Mouse (Mus musculus): ENCODE results near the gene Myo1c. TPM values are rescaled to one million over a fixed set of nuclear protein-coding genes. Genes with fewer than 3 reads are reported as not detected.

Myo1c gene
- 16.6 and 17.6 TPM in 2 replicates for polyA plus RNA-seq (2016; fragmentation: Nextera tagmentation; extraction: Ambion mirVana)

GRCm38 (mm10) chr11:75650311-75650710, at the start of gene Myo1c:
TSS of gene Myo1c (plus strand) at chr11:75650504.
- no peak for DNase-seq (ENCODE audit: extremely low spot score, low spot score)
- Histone ChIP-seq H3K27ac (peak within 1 kb of the TSS; percentile 88), H3K4me3 (peak within 1 kb of the TSS; percentile 64), H3K4me1 (peaks cover 49% of the 10 kb centered on the region), H3K27me3 (ENCODE audit: poor library complexity, severe bottlenecking) (peaks cover 43% of the 10 kb centered on the region), H3K9me3 (no peaks in the 10 kb centered on the region), H3K36me3 (replicated peaks) (no peaks in the 10 kb centered on the region)
- WGBS = 68% methylated on average over 7 of the region's 7 CpGs

- WGBS = 92% methylated on average over 5 of the region's 5 CpGs
- H3K27me3 ChIP-seq (ENCODE audit: poor library complexity, severe bottlenecking) = no peaks in the 10 kb centered on the region
- no peak overlapping the region for H3K4me3 ChIP-seq
- no peak for DNase-seq (ENCODE audit: extremely low spot score, low spot score)
- no peaks in the 10 kb centered on the region for H3K4me1 ChIP-seq
- H3K36me3 ChIP-seq (replicated peaks) = peaks cover 92% of the 10 kb centered on the region
- no peak overlapping the region for H3K27ac ChIP-seq
- no peaks in the 10 kb centered on the region for H3K9me3 ChIP-seq
Observed at GRCm38 (mm10) chr11:75604826-75605225, 45.5 kb upstream of the Myo1c start.

GRCm38 (mm10) chr11:75605318-75605717, 45.0 kb upstream of the Myo1c start:
- no peaks in the 10 kb centered on the region for H3K4me1 ChIP-seq
- H3K4me3 ChIP-seq = no peak overlapping the region
- H3K9me3 ChIP-seq = no peaks in the 10 kb centered on the region
- H3K27me3 ChIP-seq (ENCODE audit: poor library complexity, severe bottlenecking) = no peaks in the 10 kb centered on the region
- no peak overlapping the region for H3K27ac ChIP-seq
- no peak for DNase-seq (ENCODE audit: extremely low spot score, low spot score)
- WGBS = 92% methylated on average over 1 of the region's 1 CpGs
- H3K36me3 ChIP-seq (replicated peaks) = peaks cover 92% of the 10 kb centered on the region

GRCm38 (mm10) chr11:75608776-75609175, 41.5 kb upstream of the Myo1c start:
- Histone ChIP-seq H3K9me3 (no peaks in the 10 kb centered on the region), H3K4me1 (no peaks in the 10 kb centered on the region), H3K4me3 (no peak overlapping the region), H3K27me3 (ENCODE audit: poor library complexity, severe bottlenecking) (no peaks in the 10 kb centered on the region), H3K36me3 (replicated peaks) (peaks cover 93% of the 10 kb centered on the region), H3K27ac (no peak overlapping the region)
- WGBS = 93% methylated on average over 5 of the region's 5 CpGs
- no peak for DNase-seq (ENCODE audit: extremely low spot score, low spot score)

- Histone ChIP-seq H3K27ac (no peak overlapping the region), H3K4me3 (no peak overlapping the region), H3K4me1 (no peaks in the 10 kb centered on the region), H3K27me3 (ENCODE audit: poor library complexity, severe bottlenecking) (no peaks in the 10 kb centered on the region), H3K9me3 (no peaks in the 10 kb centered on the region), H3K36me3 (replicated peaks) (peaks cover 95% of the 10 kb centered on the region)
- 85% methylated on average over 2 of the region's 2 CpGs for WGBS
- no peak for DNase-seq (ENCODE audit: extremely low spot score, low spot score)
Observed at GRCm38 (mm10) chr11:75610021-75610420, 40.3 kb upstream of the Myo1c start.

- WGBS = 95% methylated on average over 1 of the region's 1 CpGs
- DNase-seq (ENCODE audit: extremely low spot score, low spot score) = no peak
Observed at GRCm38 (mm10) chr11:75614769-75615168, 35.5 kb upstream of the Myo1c start.

GRCm38 (mm10) chr11:75615556-75615955, 34.7 kb upstream of the Myo1c start:
- Histone ChIP-seq H3K27me3 (ENCODE audit: poor library complexity, severe bottlenecking) (no peaks in the 10 kb centered on the region), H3K36me3 (replicated peaks) (peaks cover 90% of the 10 kb centered on the region), H3K4me1 (no peaks in the 10 kb centered on the region), H3K9me3 (no peaks in the 10 kb centered on the region), H3K27ac (no peak overlapping the region), H3K4me3 (no peak overlapping the region)
- 89% methylated on average over 2 of the region's 2 CpGs for WGBS
- no peak for DNase-seq (ENCODE audit: extremely low spot score, low spot score)

More at GRCm38 (mm10) chr11:75614769-75615168, 35.5 kb upstream of the Myo1c start:
- no peaks in the 10 kb centered on the region for H3K4me1 ChIP-seq
- H3K9me3 ChIP-seq = no peaks in the 10 kb centered on the region
- no peak overlapping the region for H3K27ac ChIP-seq
- no peaks in the 10 kb centered on the region for H3K27me3 ChIP-seq (ENCODE audit: poor library complexity, severe bottlenecking)
- H3K36me3 ChIP-seq (replicated peaks) = peaks cover 90% of the 10 kb centered on the region
- no peak overlapping the region for H3K4me3 ChIP-seq

GRCm38 (mm10) chr11:75619133-75619532, 31.2 kb upstream of the Myo1c start:
- Histone ChIP-seq H3K4me3 (no peak overlapping the region), H3K36me3 (replicated peaks) (peaks cover 87% of the 10 kb centered on the region), H3K9me3 (no peaks in the 10 kb centered on the region), H3K4me1 (no peaks in the 10 kb centered on the region), H3K27me3 (ENCODE audit: poor library complexity, severe bottlenecking) (no peaks in the 10 kb centered on the region), H3K27ac (no peak overlapping the region)
- no peak for DNase-seq (ENCODE audit: extremely low spot score, low spot score)
- WGBS = 87% methylated on average over 5 of the region's 5 CpGs

- Histone ChIP-seq H3K4me1 (no peaks in the 10 kb centered on the region), H3K9me3 (no peaks in the 10 kb centered on the region), H3K27me3 (ENCODE audit: poor library complexity, severe bottlenecking) (no peaks in the 10 kb centered on the region), H3K4me3 (no peak overlapping the region), H3K36me3 (replicated peaks) (peaks cover 83% of the 10 kb centered on the region), H3K27ac (no peak overlapping the region)
- WGBS = 94% methylated on average over 12 of the region's 12 CpGs
- no peak for DNase-seq (ENCODE audit: extremely low spot score, low spot score)
Observed at GRCm38 (mm10) chr11:75620136-75620780, 30.0 kb upstream of the Myo1c start.

GRCm38 (mm10) chr11:75621426-75621825, 28.9 kb upstream of the Myo1c start:
- DNase-seq (ENCODE audit: extremely low spot score, low spot score) = no peak
- whole genome bisulfite sequencing = 89% methylated on average over 2 of the region's 2 CpGs
- Histone ChIP-seq H3K27me3 (ENCODE audit: poor library complexity, severe bottlenecking) (no peaks in the 10 kb centered on the region), H3K36me3 (replicated peaks) (peaks cover 85% of the 10 kb centered on the region), H3K4me1 (no peaks in the 10 kb centered on the region), H3K4me3 (no peak overlapping the region), H3K9me3 (no peaks in the 10 kb centered on the region), H3K27ac (no peak overlapping the region)

GRCm38 (mm10) chr11:75622588-75623329, 27.5 kb upstream of the Myo1c start:
- H3K27me3 ChIP-seq (ENCODE audit: poor library complexity, severe bottlenecking) = no peaks in the 10 kb centered on the region
- no peak for DNase-seq (ENCODE audit: extremely low spot score, low spot score)
- no peak overlapping the region for H3K4me3 ChIP-seq
- H3K9me3 ChIP-seq = no peaks in the 10 kb centered on the region
- 91% methylated on average over 2 of the region's 2 CpGs for WGBS
- H3K27ac ChIP-seq = no peak overlapping the region
- H3K4me1 ChIP-seq = no peaks in the 10 kb centered on the region
- peaks cover 85% of the 10 kb centered on the region for H3K36me3 ChIP-seq (replicated peaks)

GRCm38 (mm10) chr11:75624102-75624554, 26.2 kb upstream of the Myo1c start:
- Histone ChIP-seq H3K36me3 (replicated peaks) (peaks cover 85% of the 10 kb centered on the region), H3K4me3 (no peak overlapping the region), H3K4me1 (no peaks in the 10 kb centered on the region), H3K27ac (0 out of 2 replicates have a peak overlapping the region, but pooled peaks have one; percentile 11), H3K9me3 (no peaks in the 10 kb centered on the region), H3K27me3 (ENCODE audit: poor library complexity, severe bottlenecking) (no peaks in the 10 kb centered on the region)
- DNase-seq (ENCODE audit: extremely low spot score, low spot score) = no peak
- WGBS = 71% methylated on average over 2 of the region's 2 CpGs

- Histone ChIP-seq H3K4me1 (peaks cover 11% of the 10 kb centered on the region), H3K4me3 (no peak overlapping the region), H3K36me3 (replicated peaks) (peaks cover 68% of the 10 kb centered on the region), H3K9me3 (no peaks in the 10 kb centered on the region), H3K27ac (no peak overlapping the region), H3K27me3 (ENCODE audit: poor library complexity, severe bottlenecking) (no peaks in the 10 kb centered on the region)
- 91% methylated on average over 4 of the region's 4 CpGs for WGBS
- no peak for DNase-seq (ENCODE audit: extremely low spot score, low spot score)
Observed at GRCm38 (mm10) chr11:75625820-75626219, 24.5 kb upstream of the Myo1c start.
